Mouse (Mus musculus) CH12.LX (cell line): Measurements from ENCODE around the gene Hras. TPM values are rescaled to one million over a fixed set of nuclear protein-coding genes. Genes with fewer than 3 reads are reported as not detected.
A peak's percentile ranks its signal among the peaks of the same experiment; 100 is the strongest.

Source experiments
- DNase-seq: peaks from one replicate; pipeline ENCODE4 v3.0.0-alpha.2; 2013; ENCODE audit errors: extremely low read depth
- H3K27ac ChIP-seq: 2 replicates; pipeline ENCODE4 v1.5.1; 2012; ENCODE audit warnings: low read depth, mild to moderate bottlenecking, control low read depth, moderate library complexity; ENCODE audit not compliant: insufficient read depth
- H3K27me3 ChIP-seq: replicated peaks from 2 replicates; pipeline ENCODE3; 2012; ENCODE audit warnings: inconsistent platforms
- H3K36me3 ChIP-seq, 2 experiments: replicated peaks in 1 of 2; 2 replicates each; pipeline versions ENCODE3 to v1.6.1; 2012; ENCODE audit warnings: inconsistent platforms in 1 of 2, low read length in 1 of 2, mild to moderate bottlenecking in 1 of 2, mixed read lengths in 1 of 2, moderate library complexity in 1 of 2; ENCODE audit not compliant: control insufficient read depth in 1 of 2, insufficient read depth in 1 of 2
- H3K4me1 ChIP-seq, 2 experiments: 2 replicates each; pipeline ENCODE4 v1.6.1; 2012; ENCODE audit warnings: inconsistent platforms in 1 of 2, moderate library complexity in 1 of 2; ENCODE audit not compliant: insufficient read depth in 2 of 2, control insufficient read depth in 1 of 2
- H3K4me2 ChIP-seq: 2 replicates; pipeline ENCODE4 v1.6.1; 2012; ENCODE audit warnings: low read depth, mild to moderate bottlenecking, control low read depth; ENCODE audit not compliant: poor library complexity, insufficient read depth, severe bottlenecking
- H3K4me3 ChIP-seq, 3 experiments: fragments of 150-350 bp in 1 of 3; sonication (generic) in 1 of 3; replicated peaks in 1 of 3; 2 replicates each; pipeline versions ENCODE3 to v1.5.1; 2011 to 2012; ENCODE audit warnings: low read depth in 2 of 3, low read length in 2 of 3, mild to moderate bottlenecking in 2 of 3, moderate library complexity in 2 of 3, control low read depth in 1 of 3, improper control_type of control experiment in 1 of 3, inconsistent platforms in 1 of 3, mixed read lengths in 1 of 3; ENCODE audit not compliant: poor library complexity in 1 of 3
- H3K79me2 ChIP-seq: replicated peaks from 2 replicates; pipeline ENCODE4 v1.6.1; 2012; ENCODE audit warnings: mild to moderate bottlenecking, moderate library complexity; ENCODE audit not compliant: control insufficient read depth, poor library complexity, insufficient read depth, severe bottlenecking; ENCODE audit errors: extremely low read depth
- H3K9ac ChIP-seq: 2 replicates; pipeline ENCODE4 v1.6.1; 2012; ENCODE audit warnings: low read depth, mild to moderate bottlenecking, control low read depth, moderate library complexity; ENCODE audit not compliant: insufficient read depth
- H3K9me3 ChIP-seq: replicated peaks from 2 replicates; pipeline ENCODE3; 2012; ENCODE audit warnings: low read length, inconsistent platforms, mixed read lengths
- CTCF ChIP-seq, 2 experiments: IDR thresholded peaks in 1 of 2; conservative IDR thresholded peaks in 1 of 2; 2 replicates each; pipeline ENCODE4 v1.5.1; 2011 to 2012; ENCODE audit warnings: low read depth in 2 of 2, low read length in 2 of 2, improper control_type of control experiment in 1 of 2, inconsistent platforms in 1 of 2, mild to moderate bottlenecking in 1 of 2, moderate library complexity in 1 of 2
- EP300 ChIP-seq: IDR thresholded peaks from 2 replicates; pipeline ENCODE4 v1.6.1; 2011; ENCODE audit warnings: low read length, improper control_type of control experiment
- ETS1 ChIP-seq: conservative IDR thresholded peaks from 2 replicates; pipeline ENCODE4 v1.6.1; 2012; ENCODE audit warnings: low read depth, mild to moderate bottlenecking, inconsistent platforms, low read length, improper control_type of control experiment, moderate library complexity
- JUN ChIP-seq: IDR thresholded peaks from 2 replicates; pipeline ENCODE4 v1.6.1; 2011; ENCODE audit warnings: low read depth, mild to moderate bottlenecking, low read length, improper control_type of control experiment, moderate library complexity; ENCODE audit not compliant: insufficient read depth
- JUND ChIP-seq: conservative IDR thresholded peaks from 2 replicates; pipeline ENCODE4 v1.6.1; 2011; ENCODE audit warnings: low read depth, low read length, improper control_type of control experiment
- KAT2A ChIP-seq: IDR thresholded peaks from 2 replicates; pipeline ENCODE4 v1.6.1; 2012; ENCODE audit warnings: low read length, improper control_type of control experiment, inconsistent platforms; ENCODE audit not compliant: insufficient replicate concordance
- MAFK ChIP-seq: IDR thresholded peaks from 2 replicates; pipeline ENCODE4 v1.6.1; 2011; ENCODE audit warnings: low read length, improper control_type of control experiment; ENCODE audit not compliant: insufficient replicate concordance
- MAZ ChIP-seq: IDR thresholded peaks from 2 replicates; pipeline ENCODE4 v1.6.1; 2012; ENCODE audit warnings: low read depth, mild to moderate bottlenecking, inconsistent platforms, low read length, improper control_type of control experiment, moderate library complexity
- MEF2A ChIP-seq: IDR thresholded peaks from 2 replicates; pipeline ENCODE4 v1.6.1; 2014; ENCODE audit warnings: low read depth, mild to moderate bottlenecking, inconsistent platforms, low read length, improper control_type of control experiment, borderline replicate concordance
- MXI1 ChIP-seq: IDR thresholded peaks from 2 replicates; pipeline ENCODE4 v1.6.1; 2011; ENCODE audit warnings: mild to moderate bottlenecking, low read depth, low read length, improper control_type of control experiment
- NELFE ChIP-seq: IDR thresholded peaks from 2 replicates; pipeline ENCODE4 v1.6.1; 2011; ENCODE audit warnings: low read depth, low read length, improper control_type of control experiment
- POLR2A ChIP-seq: IDR thresholded peaks from 2 replicates; pipeline ENCODE4 v1.6.1; 2011; ENCODE audit warnings: low read depth, mild to moderate bottlenecking, improper control_type of control experiment, low read length
- POLR2AphosphoS2 ChIP-seq: IDR thresholded peaks from 2 replicates; pipeline ENCODE4 v1.6.1; 2011; ENCODE audit warnings: low read depth, low read length, improper control_type of control experiment
- RAD21 ChIP-seq: IDR thresholded peaks from 2 replicates; pipeline ENCODE4 v1.6.1; 2011; ENCODE audit warnings: low read depth, mild to moderate bottlenecking, low read length, improper control_type of control experiment, moderate library complexity
- SMC3 ChIP-seq: IDR thresholded peaks from 2 replicates; pipeline ENCODE4 v1.6.1; 2011; ENCODE audit warnings: low read depth, low read length, improper control_type of control experiment
- TBP ChIP-seq: conservative IDR thresholded peaks from 2 replicates; pipeline ENCODE4 v1.6.1; 2011; ENCODE audit warnings: low read depth, low read length, improper control_type of control experiment
- ZC3H11A ChIP-seq: IDR thresholded peaks from 2 replicates; pipeline ENCODE4 v1.6.1; 2012; ENCODE audit warnings: low read depth, mild to moderate bottlenecking, inconsistent platforms, low read length, improper control_type of control experiment
- ZMIZ1 ChIP-seq: IDR thresholded peaks from 2 replicates; pipeline ENCODE4 v1.6.1; 2012; ENCODE audit warnings: low read depth, mild to moderate bottlenecking, inconsistent platforms, low read length, improper control_type of control experiment
- ZNF384 ChIP-seq: IDR thresholded peaks from 2 replicates; pipeline ENCODE4 v1.6.1; 2012; ENCODE audit warnings: low read depth, low read length, improper control_type of control experiment, inconsistent platforms
- dilution Hi-C: fragments of 300-500 bp; cut with MboI; formaldehyde crosslinking; loops from 2 replicates; pipeline ENCODE4 v1.14.3; 2020; ENCODE audit warnings: low sequenced_read_pairs; ENCODE audit not compliant: extremely low pct_unique_long_range_greater_than_20kb, extremely low pct_ligation_motif_present
- in situ Hi-C: fragments of 300-500 bp; cut with MboI; formaldehyde crosslinking; loops from 3 replicates; pipeline ENCODE4 v1.14.3; 2019; ENCODE audit warnings: low sequenced_read_pairs, low pct_ligation_motif_present, low pct_unique_long_range_greater_than_20kb, mixed read lengths
- polyA plus RNA-seq: library from polyadenylated mRNA; unstranded; fragments of >175 nt; gene quantifications from 2 replicates; pipeline ENCODE4 v1.2.1, GENCODE M21; 2012; ENCODE audit warnings: low read depth; ENCODE audit not compliant: insufficient read length
- total RNA-seq, 2 experiments: library from RNA; depleted of rRNA; stranded (reverse); fragments of 300-350 nt in 1 of 2; fragments of >200 nt in 1 of 2; gene quantifications; 2 replicates each; pipeline ENCODE4 v1.2.3; 2012 to 2014

Gene Hras
- total and polyA plus RNA-seq, 3 experiments: 43.6 to 82.0 (median 71.3) TPM

GRCm38 (mm10) chr7:141143112-141143511 lies 50.7 kb downstream of the Hras start:
- Histone ChIP-seq H3K79me2 (no peaks in the 10 kb centered on the region), H3K27ac (no peak overlapping the region), H3K4me3 (no peak overlapping the region), H3K4me2 (no peak overlapping the region), H3K36me3 (peaks cover 24 to 83% of the 10 kb centered on the region in 2 experiments), H3K27me3 (no peaks in the 10 kb centered on the region), H3K4me1 (peaks cover 2 to 7% of the 10 kb centered on the region in 2 experiments; a peak in 1 of 4 replicates), H3K9ac (no peak overlapping the region), H3K9me3 (no peaks in the 10 kb centered on the region)
- in situ Hi-C loops (no loop called here), dilution Hi-C loops (no loop called here)
- TF ChIP-seq MAFK (no peak), ZNF384 (no peak), JUND (no peak), CTCF (conservative IDR thresholded peaks at IDR 0.05 in 1 of 2, IDR thresholded peaks at IDR 0.05 in 1 of 2; ENCODE audit: low read depth in 2 of 2, low read length in 2 of 2) (peak; percentile 33 to 64), ZC3H11A (no peak), RAD21 (peak; percentile 7; the same call in 1 of the 2 replicates), SMC3 (peak; percentile 32; the same call in 1 of the 2 replicates)
- DNase-seq: peak; percentile 53

- dilution Hi-C loops: no loop called here
- in situ Hi-C loops: no loop called here
- Histone ChIP-seq H3K9me3 (no peaks in the 10 kb centered on the region), H3K27ac (no peak overlapping the region), H3K27me3 (no peaks in the 10 kb centered on the region), H3K4me2 (no peak overlapping the region), H3K4me1 (peaks cover 2 to 7% of the 10 kb centered on the region in 2 experiments; a peak in 1 of 4 replicates), H3K4me3 (no peak overlapping the region), H3K9ac (no peak overlapping the region), H3K36me3 (peaks cover 32 to 81% of the 10 kb centered on the region in 2 experiments), H3K79me2 (no peaks in the 10 kb centered on the region)
- TF ChIP-seq MEF2A (no peak), MAZ (no peak), POLR2AphosphoS2 (no peak), ZC3H11A (no peak), NELFE (no peak), JUN (no peak), MXI1 (no peak), POLR2A (no peak), ZMIZ1 (no peak), ZNF384 (no peak), KAT2A (no peak), EP300 (no peak), SMC3 (no peak), JUND (no peak), TBP (no peak), ETS1 (no peak)
- DNase-seq: no peak
Observed at GRCm38 (mm10) chr7:141141326-141141725, 52.5 kb downstream of the Hras start.

Other genes with a start within 250 kb of the Hras start
Only the 20 nearest of the 28 such genes appear.
- gene Ifitm3, start 183.2 kb downstream of the Hras start, total RNA-seq (2012; rRNA removed): 0.25 TPM in 1 of 2 replicates, not detected in the other
- not detected in 2 replicates for gene Ifitm3, start 183.2 kb downstream of the Hras start, total RNA-seq (2014; rRNA removed)
- not detected in 2 replicates for gene Ifitm3, start 183.2 kb downstream of the Hras start, polyA plus RNA-seq
- gene Ifitm6, start 176.1 kb downstream of the Hras start, total RNA-seq (2012; rRNA removed): not detected in 2 replicates
- gene Ifitm6, start 176.1 kb downstream of the Hras start, total RNA-seq (2014; rRNA removed): not detected in 2 replicates
- gene Ifitm6, start 176.1 kb downstream of the Hras start, polyA plus RNA-seq: not detected in 2 replicates
- gene Gm17387, start 164.9 kb downstream of the Hras start, total RNA-seq (2012; rRNA removed): not detected in 2 replicates
- gene Gm17387, start 164.9 kb downstream of the Hras start, total RNA-seq (2014; rRNA removed): not detected in 2 replicates
- gene Gm17387, start 164.9 kb downstream of the Hras start, polyA plus RNA-seq: not detected in 2 replicates
- 11.2 and 13.1 TPM in 2 replicates for gene B4galnt4, start 132.9 kb downstream of the Hras start, total RNA-seq (2012; rRNA removed)
- 0.70 and 0.91 TPM in 2 replicates for gene B4galnt4, start 132.9 kb downstream of the Hras start, total RNA-seq (2014; rRNA removed)
- 2.9 TPM in 2 replicates for gene B4galnt4, start 132.9 kb downstream of the Hras start, polyA plus RNA-seq
- gene Pkp3, start 115.8 kb downstream of the Hras start, total RNA-seq (2012; rRNA removed): 52.8 and 63.1 TPM in 2 replicates
- 23.9 and 25.3 TPM in 2 replicates for gene Pkp3, start 115.8 kb downstream of the Hras start, total RNA-seq (2014; rRNA removed)
- gene Pkp3, start 115.8 kb downstream of the Hras start, polyA plus RNA-seq: 37.8 and 38.0 TPM in 2 replicates
- 12.9 and 19.2 TPM in 2 replicates for gene Sigirr, start 93.4 kb downstream of the Hras start, total RNA-seq (2012; rRNA removed)
- 13.2 and 15.6 TPM in 2 replicates for gene Sigirr, start 93.4 kb downstream of the Hras start, total RNA-seq (2014; rRNA removed)
- gene Sigirr, start 93.4 kb downstream of the Hras start, polyA plus RNA-seq: 15.2 and 16.1 TPM in 2 replicates
- 0.04 TPM in 2 replicates for gene Ano9, start 76.2 kb downstream of the Hras start, total RNA-seq (2012; rRNA removed)
- gene Ano9, start 76.2 kb downstream of the Hras start, total RNA-seq (2014; rRNA removed): not detected in 2 replicates
- gene Ano9, start 76.2 kb downstream of the Hras start, polyA plus RNA-seq: not detected in 2 replicates
- 10.6 and 12.0 TPM in 2 replicates for gene Ptdss2, start 71.6 kb downstream of the Hras start, total RNA-seq (2012; rRNA removed)
- 2.5 and 2.9 TPM in 2 replicates for gene Ptdss2, start 71.6 kb downstream of the Hras start, total RNA-seq (2014; rRNA removed)
- 22.9 and 33.5 TPM in 2 replicates for gene Ptdss2, start 71.6 kb downstream of the Hras start, polyA plus RNA-seq
- gene Rnh1, start 21.1 kb downstream of the Hras start, total RNA-seq (2012; rRNA removed): 133 and 137 TPM in 2 replicates
- gene Rnh1, start 21.1 kb downstream of the Hras start, total RNA-seq (2014; rRNA removed): 84.7 and 91.0 TPM in 2 replicates
- gene Rnh1, start 21.1 kb downstream of the Hras start, polyA plus RNA-seq: 95.5 and 103 TPM in 2 replicates
- gene Lrrc56, start 152 bp upstream of the Hras start, total RNA-seq (2012; rRNA removed): 0.92 and 0.93 TPM in 2 replicates
- 0.46 and 0.89 TPM in 2 replicates for gene Lrrc56, start 152 bp upstream of the Hras start, total RNA-seq (2014; rRNA removed)
- gene Lrrc56, start 152 bp upstream of the Hras start, polyA plus RNA-seq: 1.0 and 1.4 TPM in 2 replicates
- 0.50 and 1.1 TPM in 2 replicates for gene Lmntd2, start 20.1 kb upstream of the Hras start, total RNA-seq (2012; rRNA removed)
- gene Lmntd2, start 20.1 kb upstream of the Hras start, total RNA-seq (2014; rRNA removed): 0.55 and 0.97 TPM in 2 replicates
- gene Lmntd2, start 20.1 kb upstream of the Hras start, polyA plus RNA-seq: 0.85 and 0.89 TPM in 2 replicates
- 9.4 and 11.6 TPM in 2 replicates for gene Rassf7, start 21.9 kb upstream of the Hras start, total RNA-seq (2012; rRNA removed)
- gene Rassf7, start 21.9 kb upstream of the Hras start, total RNA-seq (2014; rRNA removed): 6.7 and 8.1 TPM in 2 replicates
- gene Rassf7, start 21.9 kb upstream of the Hras start, polyA plus RNA-seq: 4.1 and 4.6 TPM in 2 replicates
- gene Phrf1, start 34.8 kb upstream of the Hras start, total RNA-seq (2012; rRNA removed): 51.7 and 52.5 TPM in 2 replicates
- gene Phrf1, start 34.8 kb upstream of the Hras start, total RNA-seq (2014; rRNA removed): 21.8 and 22.4 TPM in 2 replicates
- gene Phrf1, start 34.8 kb upstream of the Hras start, polyA plus RNA-seq: 59.2 and 67.0 TPM in 2 replicates
- 11.2 and 26.2 TPM in 2 replicates for gene Irf7, start 72.5 kb upstream of the Hras start, total RNA-seq (2012; rRNA removed)
- gene Irf7, start 72.5 kb upstream of the Hras start, total RNA-seq (2014; rRNA removed): 10.1 and 10.5 TPM in 2 replicates
- 6.5 and 7.7 TPM in 2 replicates for gene Irf7, start 72.5 kb upstream of the Hras start, polyA plus RNA-seq
- gene Cdhr5, start 82.8 kb upstream of the Hras start, total RNA-seq (2012; rRNA removed): 1.0 and 1.9 TPM in 2 replicates
- gene Cdhr5, start 82.8 kb upstream of the Hras start, total RNA-seq (2014; rRNA removed): 0.31 and 0.35 TPM in 2 replicates
- 3.3 and 3.9 TPM in 2 replicates for gene Cdhr5, start 82.8 kb upstream of the Hras start, polyA plus RNA-seq
- not detected in 2 replicates for gene Sct, start 85.1 kb upstream of the Hras start, total RNA-seq (2012; rRNA removed)
- gene Sct, start 85.1 kb upstream of the Hras start, total RNA-seq (2014; rRNA removed): not detected in 2 replicates
- 0.49 TPM in 1 of 2 replicates, not detected in the other for gene Sct, start 85.1 kb upstream of the Hras start, polyA plus RNA-seq
- gene Drd4, start 98.0 kb upstream of the Hras start, total RNA-seq (2012; rRNA removed): not detected in 2 replicates
- not detected in 2 replicates for gene Drd4, start 98.0 kb upstream of the Hras start, total RNA-seq (2014; rRNA removed)
- gene Drd4, start 98.0 kb upstream of the Hras start, polyA plus RNA-seq: not detected in 2 replicates
- 10.0 and 10.7 TPM in 2 replicates for gene Deaf1, start 133.7 kb upstream of the Hras start, total RNA-seq (2012; rRNA removed)
- gene Deaf1, start 133.7 kb upstream of the Hras start, total RNA-seq (2014; rRNA removed): 3.5 and 5.7 TPM in 2 replicates
- 31.6 and 37.7 TPM in 2 replicates for gene Deaf1, start 133.7 kb upstream of the Hras start, polyA plus RNA-seq
- 7.4 and 8.5 TPM in 2 replicates for gene Tmem80, start 133.7 kb upstream of the Hras start, total RNA-seq (2012; rRNA removed)
- gene Tmem80, start 133.7 kb upstream of the Hras start, total RNA-seq (2014; rRNA removed): 6.4 and 8.3 TPM in 2 replicates
- gene Tmem80, start 133.7 kb upstream of the Hras start, polyA plus RNA-seq: 8.2 and 9.9 TPM in 2 replicates
- gene Eps8l2, start 144.9 kb upstream of the Hras start, total RNA-seq (2012; rRNA removed): 0.50 and 1.1 TPM in 2 replicates
- gene Eps8l2, start 144.9 kb upstream of the Hras start, total RNA-seq (2014; rRNA removed): not detected in 2 replicates
- 0.51 and 0.91 TPM in 2 replicates for gene Eps8l2, start 144.9 kb upstream of the Hras start, polyA plus RNA-seq